Mouse (Mus musculus) embryonic fibroblast, embryonic 13.5 days (primary cell): ENCODE data around the gene Zc3hav1.

Experiments used
- CTCF ChIP-seq: IDR thresholded peaks from 2 replicates; pipeline ENCODE4 v1.5.1; 2011; ENCODE audit warnings: mild to moderate bottlenecking, control low read depth, low read length, moderate library complexity, borderline replicate concordance; ENCODE audit not compliant: insufficient read depth
- POLR2A ChIP-seq: IDR thresholded peaks from 2 replicates; pipeline ENCODE4 v1.6.1; 2011; ENCODE audit warnings: low read depth, mild to moderate bottlenecking, control low read depth, low read length, moderate library complexity

DNA sequence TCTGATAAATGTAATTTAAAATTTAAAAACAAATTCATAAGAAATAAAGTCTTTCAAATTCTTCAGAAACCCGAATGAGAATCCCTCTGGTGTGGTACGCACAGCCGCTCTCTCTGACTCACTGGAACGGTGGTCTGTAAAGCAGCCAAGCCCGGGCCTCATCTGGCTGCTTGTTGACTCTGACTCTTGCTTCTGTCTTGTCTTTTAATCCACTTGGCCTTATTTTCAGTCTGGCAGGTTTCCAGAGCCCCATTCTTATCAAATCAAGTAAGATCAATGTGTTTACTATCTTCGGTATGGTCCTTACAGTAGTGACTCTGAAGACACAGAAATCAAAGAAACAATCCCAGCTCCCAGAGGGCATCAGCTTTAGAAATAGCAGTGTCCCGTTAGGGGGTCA lies 1.5 kb upstream of the Zc3hav1 start:
- TF ChIP-seq POLR2A (no peak), CTCF (no peak)
